Mouse (Mus musculus) heart, postnatal 36 days (tissue): Measurements from ENCODE around the gene C030005K15Rik. TPM values are rescaled to one million over a fixed set of nuclear protein-coding genes. Genes with fewer than 3 reads are reported as not detected.

Experiments used
- total RNA-seq, 2 experiments: library from RNA; stranded (reverse); gene quantifications; 2 replicates each; pipeline ENCODE4 v1.2.3; 2021

C030005K15Rik gene
- total RNA-seq, 2 experiments from 2014 or later: not detected

Other genes with a start within 250 kb of the C030005K15Rik start
- 100 to 1,000 TPM; 425 to 437 TPM for gene Dcn, start 247.1 kb downstream of the C030005K15Rik start, total RNA-seq
- gene Lum, start 161.6 kb downstream of the C030005K15Rik start, total RNA-seq: 10 to 100 TPM; 51.9 to 64.4 TPM
- gene Kera, start 119.9 kb downstream of the C030005K15Rik start, total RNA-seq: not detected
- under 1 TPM; 0.30 to 0.44 TPM for gene Epyc, start 82.7 kb downstream of the C030005K15Rik start, total RNA-seq
- gene Ccer1, start 33.7 kb downstream of the C030005K15Rik start, total RNA-seq: not detected